Mouse (Mus musculus): ENCODE measurements around the gene Lrrc61. TPM values are rescaled to one million over a fixed set of nuclear protein-coding genes. Genes with fewer than 3 reads are reported as not detected.

The Lrrc61 gene
- polyA plus RNA-seq (2017; shearing (Covaris generic)), result 10 to 100 TPM; 33.3 to 54.7 TPM

- peak; percentile 96 for ATAC-seq
Measured at GRCm38 (mm10) chr6:48554280-48555103, at the start of gene Lrrc61. Gene Lrrc61 (plus strand): TSS chr6:48554796.

GRCm38 (mm10) chr6:48508087-48508486 is 46.5 kb upstream of the Lrrc61 start:
- ATAC-seq, result peak; percentile 88

- no peak for ATAC-seq
Measured at GRCm38 (mm10) chr6:48510426-48510825, 44.2 kb upstream of the Lrrc61 start.

- no peak for ATAC-seq
Measured at GRCm38 (mm10) chr6:48511861-48512260, 42.7 kb upstream of the Lrrc61 start.

- ATAC-seq, result peak; percentile 74
Measured at GRCm38 (mm10) chr6:48524882-48525281, 29.7 kb upstream of the Lrrc61 start.

- ATAC-seq, result no peak
Measured at GRCm38 (mm10) chr6:48527901-48528300, 26.7 kb upstream of the Lrrc61 start.

GRCm38 (mm10) chr6:48529261-48529660 is 25.3 kb upstream of the Lrrc61 start:
- no peak for ATAC-seq

GRCm38 (mm10) chr6:48529871-48530440 is 24.6 kb upstream of the Lrrc61 start:
- ATAC-seq, result no peak

GRCm38 (mm10) chr6:48530862-48531261 is 23.7 kb upstream of the Lrrc61 start:
- ATAC-seq, result no peak

GRCm38 (mm10) chr6:48533475-48533874 is 21.1 kb upstream of the Lrrc61 start:
- no peak for ATAC-seq

GRCm38 (mm10) chr6:48534913-48535312 is 19.7 kb upstream of the Lrrc61 start:
- no peak for ATAC-seq

GRCm38 (mm10) chr6:48536091-48536490 is 18.5 kb upstream of the Lrrc61 start:
- ATAC-seq, result no peak

- ATAC-seq, result no peak
Measured at GRCm38 (mm10) chr6:48537105-48537954, 17.3 kb upstream of the Lrrc61 start, which contains the start of gene Atp6v0e2. Gene Atp6v0e2 (plus strand): TSS chr6:48537615.

- ATAC-seq, result peak; percentile 62
Measured at GRCm38 (mm10) chr6:48538841-48539737, 15.5 kb upstream of the Lrrc61 start.

GRCm38 (mm10) chr6:48539860-48540259 is 14.7 kb upstream of the Lrrc61 start:
- ATAC-seq, result no peak

- no peak for ATAC-seq
Measured at GRCm38 (mm10) chr6:48540721-48541120, 13.9 kb upstream of the Lrrc61 start.

GRCm38 (mm10) chr6:48541560-48542450 is 12.8 kb upstream of the Lrrc61 start:
- ATAC-seq, result no peak

- no peak for ATAC-seq
Measured at GRCm38 (mm10) chr6:48542631-48543030, 12.0 kb upstream of the Lrrc61 start.

GRCm38 (mm10) chr6:48545251-48545650 is 9.3 kb upstream of the Lrrc61 start:
- no peak for ATAC-seq

- ATAC-seq, result peak; percentile 45
Measured at GRCm38 (mm10) chr6:48546271-48546670, 8.3 kb upstream of the Lrrc61 start.

- ATAC-seq, result no peak
Measured at GRCm38 (mm10) chr6:48546858-48547257, 7.7 kb upstream of the Lrrc61 start.
